Mouse (Mus musculus): ENCODE results near the gene Tmed10. TPM values are rescaled to one million over a fixed set of nuclear protein-coding genes. Genes with fewer than 3 reads are reported as not detected.
A peak's percentile ranks its signal among the peaks of the same experiment; 100 is the strongest.

Tmed10 gene
- 175 and 191 TPM in 2 replicates for polyA plus RNA-seq (2015; fragmentation: Nextera tagmentation; extraction: Ambion mirVana)

- Histone ChIP-seq H3K9me3 (replicated peaks) (no peaks in the 10 kb centered on the region), H3K27ac (peak within 1 kb of the TSS; percentile 87), H3K4me3 (replicated peaks) (peak within 1 kb of the TSS; percentile 81), H3K9ac (peak within 1 kb of the TSS; percentile 87), H3K36me3 (no peaks in the 10 kb centered on the region), H3K4me2 (peak within 1 kb of the TSS; percentile 67), H3K27me3 (no peaks in the 10 kb centered on the region), H3K4me1 (replicated peaks) (peaks cover 47% of the 10 kb centered on the region)
- DNase-seq (peak; percentile 82), ATAC-seq (ENCODE audit: low read depth) (peak; percentile 91)
- under 1% methylated on average over 37 of the region's 37 CpGs for WGBS (ENCODE audit: insufficient replicate concordance)
Observed at GRCm38 (mm10) chr12:85374561-85375272, at the start of gene Tmed10. Tmed10 (minus strand) TSS chr12:85374847.

GRCm38 (mm10) chr12:85423236-85423635 lies 48.6 kb upstream of the Tmed10 start:
- no peak for ATAC-seq (ENCODE audit: low read depth)
- 70% methylated on average over 11 of the region's 11 CpGs for WGBS (ENCODE audit: insufficient replicate concordance)

GRCm38 (mm10) chr12:85422536-85422935 lies 47.9 kb upstream of the Tmed10 start:
- H3K9ac ChIP-seq, result no peak overlapping the region
- H3K27me3 ChIP-seq, result no peaks in the 10 kb centered on the region
- no peak overlapping the region for H3K27ac ChIP-seq
- no peak overlapping the region for H3K4me3 ChIP-seq (replicated peaks)
- H3K4me2 ChIP-seq, result no peak overlapping the region
- H3K9me3 ChIP-seq (replicated peaks), result no peaks in the 10 kb centered on the region
- H3K4me1 ChIP-seq (replicated peaks), result no peaks in the 10 kb centered on the region; the same call in 1 of the 2 replicates
- 57% methylated on average over 8 of the region's 8 CpGs for WGBS (ENCODE audit: insufficient replicate concordance)
- ATAC-seq (ENCODE audit: low read depth) (no peak), DNase-seq (no peak)
- no peaks in the 10 kb centered on the region for H3K36me3 ChIP-seq

More at GRCm38 (mm10) chr12:85423236-85423635, 48.6 kb upstream of the Tmed10 start:
- Histone ChIP-seq H3K4me1 (replicated peaks) (no peaks in the 10 kb centered on the region; the same call in 1 of the 2 replicates), H3K4me2 (no peak overlapping the region), H3K27ac (no peak overlapping the region), H3K27me3 (no peaks in the 10 kb centered on the region), H3K9me3 (replicated peaks) (no peaks in the 10 kb centered on the region), H3K4me3 (replicated peaks) (no peak overlapping the region), H3K9ac (no peak overlapping the region), H3K36me3 (no peaks in the 10 kb centered on the region)
- no peak for DNase-seq

- Histone ChIP-seq H3K4me1 (replicated peaks) (no peaks in the 10 kb centered on the region), H3K27ac (no peak overlapping the region), H3K27me3 (no peaks in the 10 kb centered on the region), H3K9ac (no peak overlapping the region), H3K36me3 (no peaks in the 10 kb centered on the region), H3K9me3 (replicated peaks) (no peaks in the 10 kb centered on the region), H3K4me2 (no peak overlapping the region), H3K4me3 (replicated peaks) (no peak overlapping the region)
- 48% methylated on average over 9 of the region's 9 CpGs for WGBS (ENCODE audit: insufficient replicate concordance)
- no peak for ATAC-seq (ENCODE audit: low read depth)
- no peak for DNase-seq
Observed at GRCm38 (mm10) chr12:85420945-85421344, 46.3 kb upstream of the Tmed10 start.

DNA sequence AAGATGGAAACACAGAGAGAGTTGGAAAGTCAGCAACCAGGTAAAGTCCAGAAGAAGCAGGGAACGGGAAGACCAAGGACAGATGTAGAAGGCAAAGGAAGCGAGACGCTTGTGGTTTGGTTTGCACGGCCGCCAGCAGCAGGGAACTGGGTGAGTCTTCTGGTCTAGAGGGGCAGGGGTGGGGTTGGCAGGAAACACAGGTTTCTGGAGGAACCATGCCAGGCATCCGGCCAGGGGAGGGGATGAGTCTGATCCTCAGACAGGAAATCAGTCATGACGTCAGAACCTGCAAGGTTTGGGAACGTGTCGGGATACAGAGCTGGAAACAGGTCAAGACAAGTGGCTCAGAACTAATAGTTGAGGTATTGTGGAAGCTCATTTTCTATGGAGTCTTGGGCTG lies 43.2 kb upstream of the Tmed10 start:
- H3K4me2 ChIP-seq, result no peak overlapping the region
- WGBS (ENCODE audit: insufficient replicate concordance), result 17% methylated on average over 9 of the region's 9 CpGs
- DNase-seq, result no peak

DNA sequence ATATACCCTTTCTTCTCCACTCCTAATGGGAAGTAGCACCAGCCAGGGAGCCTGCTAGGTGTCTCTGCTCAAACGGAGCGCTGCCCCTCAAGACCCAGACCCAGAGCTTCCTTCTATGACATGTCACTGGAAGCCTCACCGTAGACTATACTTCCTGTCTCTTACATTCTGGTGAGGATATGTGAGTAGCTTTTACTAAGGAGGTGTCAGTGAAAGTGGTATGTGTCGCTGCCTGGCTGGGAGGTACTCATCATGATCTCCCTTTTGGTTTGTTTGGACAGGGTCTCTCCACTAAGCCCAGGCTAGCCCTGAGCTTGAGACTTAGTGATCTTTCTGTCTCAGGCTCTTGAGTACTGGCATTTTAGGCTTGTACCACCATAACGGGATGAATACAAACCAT lies 41.7 kb upstream of the Tmed10 start:
- H3K9ac ChIP-seq, result no peak overlapping the region
- WGBS (ENCODE audit: insufficient replicate concordance), result 33% methylated on average over 5 of the region's 5 CpGs
- H3K27me3 ChIP-seq, result no peaks in the 10 kb centered on the region
- H3K4me1 ChIP-seq (replicated peaks), result no peaks in the 10 kb centered on the region
- ATAC-seq (ENCODE audit: low read depth) (no peak), DNase-seq (no peak)
- no peaks in the 10 kb centered on the region; the same call in 1 of the 2 replicates for H3K9me3 ChIP-seq (replicated peaks)
- H3K4me2 ChIP-seq, result no peak overlapping the region
- H3K27ac ChIP-seq, result no peak overlapping the region
- no peaks in the 10 kb centered on the region for H3K36me3 ChIP-seq
- no peak overlapping the region for H3K4me3 ChIP-seq (replicated peaks)

More for the DNA sequence above, 43.2 kb upstream of the Tmed10 start:
- Histone ChIP-seq H3K4me1 (replicated peaks) (no peaks in the 10 kb centered on the region), H3K9ac (no peak overlapping the region), H3K4me3 (replicated peaks) (no peak overlapping the region), H3K27me3 (no peaks in the 10 kb centered on the region), H3K27ac (no peak overlapping the region), H3K36me3 (no peaks in the 10 kb centered on the region), H3K9me3 (replicated peaks) (no peaks in the 10 kb centered on the region)
- no peak for ATAC-seq (ENCODE audit: low read depth)

- Histone ChIP-seq H3K27me3 (no peaks in the 10 kb centered on the region), H3K4me3 (replicated peaks) (no peak overlapping the region), H3K9ac (no peak overlapping the region), H3K4me1 (replicated peaks) (no peaks in the 10 kb centered on the region), H3K9me3 (replicated peaks) (no peaks in the 10 kb centered on the region; the same call in 1 of the 2 replicates), H3K27ac (no peak overlapping the region), H3K36me3 (no peaks in the 10 kb centered on the region), H3K4me2 (no peak overlapping the region)
- 65% methylated on average over 3 of the region's 3 CpGs for WGBS (ENCODE audit: insufficient replicate concordance)
- DNase-seq (no peak), ATAC-seq (ENCODE audit: low read depth) (no peak)
Observed at GRCm38 (mm10) chr12:85415876-85416275, 41.2 kb upstream of the Tmed10 start.

DNA sequence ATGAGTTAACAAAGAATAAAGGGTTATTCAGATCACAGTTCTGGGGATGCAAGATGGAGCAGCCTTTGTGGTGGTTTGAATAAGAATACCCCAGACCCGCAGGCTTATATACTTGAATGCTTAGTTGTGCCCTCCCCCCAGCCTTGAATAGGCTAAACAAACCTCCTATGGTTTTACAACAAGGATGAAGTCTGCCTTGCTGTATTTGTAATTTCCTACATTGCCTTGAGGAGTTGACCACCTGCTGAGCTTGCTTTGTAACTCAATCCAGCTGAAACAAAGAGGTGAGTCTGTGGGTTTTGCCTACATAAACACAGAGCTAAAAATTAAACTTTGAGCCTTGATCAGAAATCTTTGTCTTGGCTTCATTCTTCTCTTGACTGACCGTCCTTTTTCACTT lies 36.5 kb upstream of the Tmed10 start:
- WGBS (ENCODE audit: insufficient replicate concordance), result 55% methylated on average over 2 of the region's 2 CpGs
- no peak for ATAC-seq (ENCODE audit: low read depth)

DNA sequence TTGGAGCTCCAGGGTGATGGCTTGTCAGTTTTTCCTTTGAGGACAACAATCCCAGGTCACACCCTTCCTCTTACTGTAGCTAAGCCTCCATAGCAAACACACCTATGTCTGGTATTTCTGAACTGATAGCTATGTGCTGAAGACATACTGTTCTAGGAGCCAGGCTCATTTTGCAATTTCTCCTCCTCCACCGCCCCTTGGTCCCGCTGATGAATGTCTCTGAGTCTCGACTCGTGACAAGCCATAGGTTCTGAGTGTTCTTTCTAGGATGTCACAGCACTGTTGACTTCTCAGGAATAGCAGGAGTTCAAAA lies 23.3 kb upstream of the Tmed10 start:
- no peak for DNase-seq
- no peaks in the 10 kb centered on the region for H3K4me1 ChIP-seq (replicated peaks)
- H3K27ac ChIP-seq, result no peak overlapping the region
- H3K36me3 ChIP-seq, result no peaks in the 10 kb centered on the region
- peaks cover 18% of the 10 kb centered on the region for H3K27me3 ChIP-seq
- H3K4me3 ChIP-seq (replicated peaks), result no peak overlapping the region
- H3K9ac ChIP-seq, result no peak overlapping the region
- no peak overlapping the region for H3K4me2 ChIP-seq
- WGBS (ENCODE audit: insufficient replicate concordance), result 62% methylated on average over 4 of the region's 4 CpGs
- H3K9me3 ChIP-seq (replicated peaks), result no peaks in the 10 kb centered on the region
- no peak for ATAC-seq (ENCODE audit: low read depth)

More for the DNA sequence above, 36.5 kb upstream of the Tmed10 start:
- no peaks in the 10 kb centered on the region for H3K4me1 ChIP-seq (replicated peaks)
- no peak for DNase-seq
- H3K27ac ChIP-seq, result no peak overlapping the region
- H3K9ac ChIP-seq, result no peak overlapping the region
- no peak overlapping the region for H3K4me3 ChIP-seq (replicated peaks)
- no peaks in the 10 kb centered on the region for H3K36me3 ChIP-seq
- H3K9me3 ChIP-seq (replicated peaks), result no peaks in the 10 kb centered on the region; the same call in 1 of the 2 replicates
- no peak overlapping the region for H3K4me2 ChIP-seq
- no peaks in the 10 kb centered on the region for H3K27me3 ChIP-seq

DNA sequence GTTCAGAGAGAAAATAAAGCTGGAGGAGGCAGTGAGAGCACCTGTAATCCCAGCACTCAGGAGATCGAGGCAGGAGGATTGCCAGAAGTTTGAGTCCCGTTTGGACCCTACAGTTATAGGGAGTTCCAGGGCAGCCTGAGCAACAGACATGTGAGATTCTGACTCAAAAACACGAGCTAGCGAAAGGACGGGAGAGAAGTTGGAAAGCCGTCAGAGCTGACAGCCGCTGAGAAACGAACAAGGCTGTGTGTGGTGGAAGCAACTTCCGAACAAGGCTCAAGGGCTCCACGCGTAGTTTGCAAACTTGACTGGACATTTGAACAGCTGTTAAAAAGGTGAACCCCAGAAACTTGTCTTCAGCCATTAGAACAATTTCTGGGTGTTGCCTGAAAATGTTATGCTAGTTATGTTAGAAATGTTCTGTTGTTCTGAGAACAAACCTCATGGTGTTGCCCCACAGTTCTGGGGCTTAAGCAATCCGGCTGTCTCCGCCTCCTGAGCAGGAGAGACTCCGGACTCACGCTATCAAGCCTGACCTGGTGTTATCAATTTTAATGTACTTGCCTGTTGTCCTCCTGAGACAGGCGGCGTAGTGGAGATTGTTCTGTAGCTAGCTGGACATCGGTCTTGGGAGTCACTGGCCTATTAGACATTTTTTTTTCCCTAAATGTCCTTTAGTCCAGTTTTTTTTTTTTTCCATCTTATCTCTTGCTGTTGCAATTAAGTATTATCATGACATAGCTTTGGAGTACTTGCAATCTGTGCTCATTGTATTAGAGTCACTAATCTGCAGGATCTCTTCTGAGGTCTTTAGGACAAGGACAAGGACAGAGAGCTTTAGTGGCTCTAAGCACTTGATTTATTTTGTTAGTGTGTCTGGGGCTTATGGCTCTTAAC lies 22.7 kb upstream of the Tmed10 start:
- Histone ChIP-seq H3K9me3 (replicated peaks) (no peaks in the 10 kb centered on the region), H3K4me1 (replicated peaks) (no peaks in the 10 kb centered on the region), H3K27ac (no peak overlapping the region), H3K4me3 (replicated peaks) (no peak overlapping the region), H3K9ac (no peak overlapping the region), H3K4me2 (no peak overlapping the region), H3K36me3 (no peaks in the 10 kb centered on the region), H3K27me3 (peaks cover 18% of the 10 kb centered on the region)
- WGBS (ENCODE audit: insufficient replicate concordance), result 57% methylated on average over 18 of the region's 18 CpGs
- ATAC-seq (ENCODE audit: low read depth), result no peak
- DNase-seq, result no peak

DNA sequence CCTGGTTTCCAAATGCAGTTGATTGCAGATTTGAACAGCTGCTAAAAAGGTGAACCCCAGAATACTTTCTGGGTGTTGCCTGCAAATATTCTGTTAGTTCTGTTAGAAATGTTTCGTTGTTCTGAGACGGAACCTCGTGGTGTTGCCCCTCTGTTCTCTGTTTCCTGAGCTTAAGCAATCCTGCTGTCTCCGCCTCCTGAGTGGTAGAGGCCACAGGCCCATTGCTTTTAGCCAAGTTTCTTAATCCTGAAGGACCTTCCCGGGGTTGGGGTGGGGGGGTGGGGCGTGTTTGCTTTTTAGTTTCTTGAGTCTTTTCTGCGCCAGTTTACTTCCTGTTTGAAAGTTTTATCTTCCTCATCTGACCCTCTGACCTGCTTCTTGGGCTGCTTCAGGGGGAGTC lies 19.3 kb upstream of the Tmed10 start:
- Histone ChIP-seq H3K9ac (no peak overlapping the region), H3K27me3 (peaks cover 23% of the 10 kb centered on the region), H3K9me3 (replicated peaks) (no peaks in the 10 kb centered on the region), H3K4me2 (no peak overlapping the region), H3K27ac (no peak overlapping the region), H3K4me1 (replicated peaks) (peaks cover 13% of the 10 kb centered on the region), H3K36me3 (no peaks in the 10 kb centered on the region), H3K4me3 (replicated peaks) (no peak overlapping the region)
- no peak for DNase-seq
- ATAC-seq (ENCODE audit: low read depth), result no peak
- 26% methylated on average over 7 of the region's 7 CpGs for WGBS (ENCODE audit: insufficient replicate concordance)

Data from liver, embryonic 13.5 days (tissue).